Mouse (Mus musculus) hindbrain, embryonic 10.5 days (tissue): ENCODE results near the gene Dock8. TPM values are rescaled to one million over a fixed set of nuclear protein-coding genes. Genes with fewer than 3 reads are reported as not detected.

ENCODE experiments used
- DNase-seq: peaks from one replicate; pipeline ENCODE4 v3.0.0-alpha.2; 2017; ENCODE audit warnings: low spot score
- H3K27ac ChIP-seq: fragments of 300-500 bp; sonication (generic); 2 replicates; pipeline ENCODE4 v1.5.1; 2016; ENCODE audit warnings: mild to moderate bottlenecking, moderate library complexity
- H3K27me3 ChIP-seq: fragments of 300-500 bp; sonication (generic); 2 replicates; pipeline ENCODE4 v1.6.1; 2016; ENCODE audit warnings: mild to moderate bottlenecking; ENCODE audit not compliant: poor library complexity, insufficient read depth, severe bottlenecking
- H3K36me3 ChIP-seq: fragments of 300-500 bp; sonication (generic); 2 replicates; pipeline ENCODE4 v1.6.1; 2016; ENCODE audit warnings: mild to moderate bottlenecking, moderate library complexity
- H3K4me1 ChIP-seq: fragments of 300-500 bp; sonication (generic); replicated peaks from 2 replicates; pipeline ENCODE4 v1.6.1; 2016; ENCODE audit warnings: mild to moderate bottlenecking
- H3K4me3 ChIP-seq: fragments of 300-500 bp; sonication (generic); 2 replicates; pipeline ENCODE4 v1.5.1; 2016; ENCODE audit warnings: mild to moderate bottlenecking, moderate library complexity
- H3K9me3 ChIP-seq: fragments of 300-500 bp; sonication (generic); 2 replicates; pipeline ENCODE4 v1.6.1; 2016; ENCODE audit warnings: mild to moderate bottlenecking, moderate library complexity
- WGBS: fragments of 180-500 bp; shearing (Covaris S2); methylation state at CpG from one replicate; pipeline ENCODE4 v1.1.7; 2016; 5-methylcytosine and 5-hydroxymethylcytosine counted together
- polyA plus RNA-seq: library from polyadenylated mRNA; unstranded; fragments of >200 nt; fragmentation: Nextera tagmentation; extraction: Ambion mirVana; gene quantifications from 2 replicates; pipeline ENCODE4 v1.2.1, GENCODE M21; 2016

Gene Dock8
- polyA plus RNA-seq, 1 experiment from 2014 or later = 2.2 TPM

GRCm38 (mm10) chr19:25187681-25188080, 188.3 kb downstream of the Dock8 start:
- Histone ChIP-seq H3K27me3 (no peaks in the 10 kb centered on the region), H3K4me3 (no peak overlapping the region), H3K36me3 (no peaks in the 10 kb centered on the region), H3K9me3 (no peaks in the 10 kb centered on the region), H3K27ac (no peak overlapping the region; the same call in 1 of the 2 replicates), H3K4me1 (peaks cover 11% of the 10 kb centered on the region)
- DNase-seq = no peak
- WGBS = 82% methylated on average over 18 of the region's 18 CpGs

- DNase-seq = no peak
- 95% methylated on average over 9 of the region's 9 CpGs for WGBS
- Histone ChIP-seq H3K27me3 (no peaks in the 10 kb centered on the region), H3K9me3 (no peaks in the 10 kb centered on the region), H3K36me3 (no peaks in the 10 kb centered on the region), H3K4me1 (0 out of 2 replicates have a peak, but pooled peaks cover 5% of the 10 kb centered on the region), H3K27ac (no peak overlapping the region), H3K4me3 (no peak overlapping the region)
Measured at GRCm38 (mm10) chr19:25193751-25194150, 194.4 kb downstream of the Dock8 start.

- 80% methylated on average over 13 of the region's 13 CpGs for WGBS
- Histone ChIP-seq H3K36me3 (no peaks in the 10 kb centered on the region), H3K27me3 (no peaks in the 10 kb centered on the region), H3K27ac (0 out of 2 replicates have a peak overlapping the region, but pooled peaks have one; percentile 47), H3K4me3 (no peak overlapping the region), H3K4me1 (peaks cover 13% of the 10 kb centered on the region), H3K9me3 (no peaks in the 10 kb centered on the region)
- DNase-seq = no peak
Measured at GRCm38 (mm10) chr19:25200081-25200860, 200.9 kb downstream of the Dock8 start.

GRCm38 (mm10) chr19:25203077-25203476, 203.7 kb downstream of the Dock8 start:
- no peak overlapping the region for H3K4me3 ChIP-seq
- 87% methylated on average over 12 of the region's 12 CpGs for WGBS
- no peak overlapping the region for H3K27ac ChIP-seq
- H3K4me1 ChIP-seq = peaks cover 24% of the 10 kb centered on the region
- peaks cover 8% of the 10 kb centered on the region for H3K27me3 ChIP-seq
- DNase-seq = no peak
- no peaks in the 10 kb centered on the region for H3K9me3 ChIP-seq
- H3K36me3 ChIP-seq = no peaks in the 10 kb centered on the region

GRCm38 (mm10) chr19:25206969-25207368, 207.6 kb downstream of the Dock8 start:
- H3K36me3 ChIP-seq = no peaks in the 10 kb centered on the region
- 0 out of 2 replicates have a peak, but pooled peaks cover under 1% of the 10 kb centered on the region for H3K9me3 ChIP-seq
- peaks cover 26% of the 10 kb centered on the region for H3K4me1 ChIP-seq
- H3K4me3 ChIP-seq = no peak overlapping the region
- H3K27me3 ChIP-seq = peaks cover 25% of the 10 kb centered on the region
- DNase-seq = no peak
- WGBS = 63% methylated on average over 12 of the region's 12 CpGs
- no peak overlapping the region for H3K27ac ChIP-seq

- Histone ChIP-seq H3K4me3 (peak overlapping the region; percentile 37), H3K27ac (peak overlapping the region; percentile 83), H3K27me3 (peaks cover 25% of the 10 kb centered on the region), H3K4me1 (peaks cover 26% of the 10 kb centered on the region), H3K36me3 (no peaks in the 10 kb centered on the region), H3K9me3 (peaks cover 9% of the 10 kb centered on the region; the same call in 1 of the 2 replicates)
- DNase-seq = peak; percentile 71
- 9% methylated on average over 23 of the region's 23 CpGs for WGBS
Measured at GRCm38 (mm10) chr19:25207731-25208361, 208.5 kb downstream of the Dock8 start.

- Histone ChIP-seq H3K36me3 (no peaks in the 10 kb centered on the region), H3K27ac (peak overlapping the region; percentile 83), H3K4me3 (peak overlapping the region; percentile 37; the same call in 1 of the 2 replicates), H3K4me1 (peaks cover 26% of the 10 kb centered on the region), H3K9me3 (peaks cover 15% of the 10 kb centered on the region), H3K27me3 (peaks cover 25% of the 10 kb centered on the region)
- no peak for DNase-seq
- 56% methylated on average over 11 of the region's 11 CpGs for WGBS
Measured at GRCm38 (mm10) chr19:25208596-25209110, 209.3 kb downstream of the Dock8 start.

GRCm38 (mm10) chr19:25220611-25221010, 221.3 kb downstream of the Dock8 start:
- no peak overlapping the region for H3K4me3 ChIP-seq
- H3K36me3 ChIP-seq = no peaks in the 10 kb centered on the region
- peaks cover 10% of the 10 kb centered on the region; the same call in 1 of the 2 replicates for H3K4me1 ChIP-seq
- H3K27ac ChIP-seq = no peak overlapping the region
- H3K27me3 ChIP-seq = no peaks in the 10 kb centered on the region
- H3K9me3 ChIP-seq = 0 out of 2 replicates have a peak, but pooled peaks cover 3% of the 10 kb centered on the region
- no peak for DNase-seq
- WGBS = 84% methylated on average over 2 of the region's 2 CpGs

GRCm38 (mm10) chr19:25221964-25222640, 222.8 kb downstream of the Dock8 start:
- 70% methylated on average over 9 of the region's 9 CpGs for WGBS
- 0 out of 2 replicates have a peak, but pooled peaks cover 3% of the 10 kb centered on the region for H3K9me3 ChIP-seq

GRCm38 (mm10) chr19:25230058-25230974, 231.0 kb downstream of the Dock8 start:
- no peaks in the 10 kb centered on the region for H3K9me3 ChIP-seq
- 76% methylated on average over 4 of the region's 4 CpGs for WGBS
- H3K27ac ChIP-seq = no peak overlapping the region
- H3K4me1 ChIP-seq = peaks cover 14% of the 10 kb centered on the region
- no peak for DNase-seq
- no peak overlapping the region for H3K4me3 ChIP-seq
- H3K27me3 ChIP-seq = peaks cover 14% of the 10 kb centered on the region
- H3K36me3 ChIP-seq = no peaks in the 10 kb centered on the region

More at GRCm38 (mm10) chr19:25221964-25222640, 222.8 kb downstream of the Dock8 start:
- Histone ChIP-seq H3K27me3 (no peaks in the 10 kb centered on the region), H3K27ac (no peak overlapping the region), H3K4me1 (peaks cover 6% of the 10 kb centered on the region; the same call in 1 of the 2 replicates), H3K36me3 (no peaks in the 10 kb centered on the region), H3K4me3 (no peak overlapping the region)
- no peak for DNase-seq

- peak; percentile 45 for DNase-seq
Measured at GRCm38 (mm10) chr19:25230975-25231334, 231.6 kb downstream of the Dock8 start.

More at GRCm38 (mm10) chr19:25230975-25231334, 231.6 kb downstream of the Dock8 start:
- H3K27ac ChIP-seq = no peak overlapping the region; the same call in 1 of the 2 replicates
- H3K4me3 ChIP-seq = no peak overlapping the region
- H3K27me3 ChIP-seq = peaks cover 20% of the 10 kb centered on the region
- no peaks in the 10 kb centered on the region for H3K36me3 ChIP-seq
- H3K4me1 ChIP-seq = peaks cover 14% of the 10 kb centered on the region
- H3K9me3 ChIP-seq = no peaks in the 10 kb centered on the region
- 51% methylated on average over 4 of the region's 4 CpGs for WGBS
